In genomic region chr17:23661526-23661925, GRCm38 (mm10) we compare ENCODE assay signal across 8 mouse cellular contexts. TPM values are rescaled to one million over a fixed set of nuclear protein-coding genes. Genes with fewer than 3 reads are reported as not detected.
A peak's percentile ranks its signal among the peaks of the same experiment; 100 is the strongest.
DNase-seq lines count a peak whose midpoint lies in the region; ATAC-seq lines count a peak whose summit lies in the region.

No protein-coding gene starts in this region.

- H3K4me3 ChIP-seq in liver, embryonic 12.5 days = no peak overlapping the region
- H3K4me3 ChIP-seq in stomach, embryonic 16.5 days (replicated peaks; ENCODE audit: low read length) = no peak overlapping the region; the same call in 1 of the 2 replicates

- H3K36me3 ChIP-seq in liver, embryonic 12.5 days = peaks cover 2% of the 10 kb centered on the region
- no peaks in the 10 kb centered on the region; the same call in 1 of the 2 replicates for H3K36me3 ChIP-seq in stomach, embryonic 16.5 days (ENCODE audit: control insufficient read depth, insufficient read depth, low read length)

- DNase-seq in adrenal gland, postnatal 25 days = peak; percentile 17
- no peak for DNase-seq in adrenal gland, adult (ENCODE audit: inconsistent age in 2 of 2, low spot score in 1 of 2)
- peak; percentile 35 for DNase-seq in liver
- DNase-seq in kidney, postnatal 4 days = peak; percentile 59 to 66
- no peak for DNase-seq in layer of hippocampus, postnatal 10 days (ENCODE audit: low spot score in 2 of 2)

- H3K4me1 ChIP-seq in liver, embryonic 12.5 days = no peaks in the 10 kb centered on the region
- no peaks in the 10 kb centered on the region for H3K4me1 ChIP-seq in stomach, embryonic 16.5 days (ENCODE audit: control insufficient read depth, insufficient read depth, low read length)

- peaks cover 62% of the 10 kb centered on the region for H3K27me3 ChIP-seq in liver, embryonic 12.5 days (replicated peaks)
- H3K27me3 ChIP-seq in stomach, embryonic 16.5 days (ENCODE audit: control insufficient read depth, insufficient read depth, low read length) = peaks cover 16% of the 10 kb centered on the region; the same call in 1 of the 2 replicates

- no peak overlapping the region for H3K4me2 ChIP-seq in liver, embryonic 12.5 days
- H3K4me2 ChIP-seq in stomach, embryonic 16.5 days (ENCODE audit: low read depth, low read length) = peak overlapping the region; percentile 54

- 2% methylated on average over 9 of the region's 9 CpGs for WGBS in liver, embryonic 12.5 days (ENCODE audit: insufficient replicate concordance)
- WGBS in stomach, embryonic 16.5 days = 3% methylated on average over 9 of the region's 9 CpGs

- H3K9me3 ChIP-seq in liver, embryonic 12.5 days (replicated peaks) = no peaks in the 10 kb centered on the region
- H3K9me3 ChIP-seq in stomach, embryonic 16.5 days (replicated peaks; ENCODE audit: control insufficient read depth, low read length) = no peaks in the 10 kb centered on the region

- no peak for ATAC-seq in liver, embryonic 12.5 days
- ATAC-seq in stomach, embryonic 16.5 days (ENCODE audit: insufficient read depth, low FRiP score) = no peak
- no peak for ATAC-seq in activated CD4-positive, CD25-positive, alpha-beta regulatory T cell, adult 4 months

- H3K9ac ChIP-seq in liver, embryonic 12.5 days = no peak overlapping the region
- 0 out of 2 replicates have a peak overlapping the region, but pooled peaks have one; percentile 41 for H3K9ac ChIP-seq in stomach, embryonic 16.5 days (ENCODE audit: low read length)

- no peak overlapping the region for H3K27ac ChIP-seq in liver, embryonic 12.5 days
- no peak overlapping the region; the same call in 1 of the 2 replicates for H3K27ac ChIP-seq in stomach, embryonic 16.5 days (ENCODE audit: low read length)

RNA-seq across cellular contexts. Expression of gene Bicdl2, which starts 1.2 kb away (rescaled TPM):
- not detected in 2 replicates for total RNA-seq in adrenal gland, postnatal 25 days (2021)
- polyA plus RNA-seq in liver, embryonic 12.5 days (2016; fragmentation: Nextera tagmentation; extraction: Ambion mirVana) = not detected in 2 replicates
- polyA plus RNA-seq in stomach, embryonic 16.5 days (2015; fragmentation: Nextera tagmentation; extraction: Ambion mirVana) = 19.6 and 26.1 TPM in 2 replicates
- total RNA-seq in layer of hippocampus, postnatal 10 days (2021) = not detected
- under 1 TPM in 1 of 2 experiments, not detected in 1; 0.49 TPM for polyA plus RNA-seq in activated CD4-positive, CD25-positive, alpha-beta regulatory T cell, adult 4 months (2017; shearing (Covaris generic))

RNA-seq across cellular contexts. Expression of gene Hcfc1r1, which starts 11.9 kb away (rescaled TPM):
- total RNA-seq in adrenal gland, postnatal 25 days (2021) = 139 and 171 TPM in 2 replicates
- polyA plus RNA-seq in liver, embryonic 12.5 days (2016; fragmentation: Nextera tagmentation; extraction: Ambion mirVana) = 23.6 and 25.5 TPM in 2 replicates
- polyA plus RNA-seq in stomach, embryonic 16.5 days (2015; fragmentation: Nextera tagmentation; extraction: Ambion mirVana) = 93.1 and 112 TPM in 2 replicates
- total RNA-seq in layer of hippocampus, postnatal 10 days (2021) = 100 to 1,000 TPM; 137 to 148 TPM
- 10 to 100 TPM; 62.9 to 71.5 TPM for polyA plus RNA-seq in activated CD4-positive, CD25-positive, alpha-beta regulatory T cell, adult 4 months (2017; shearing (Covaris generic))

RNA-seq across cellular contexts. Expression of gene Thoc6, which starts 12.2 kb away (rescaled TPM):
- 31.2 and 31.8 TPM in 2 replicates for total RNA-seq in adrenal gland, postnatal 25 days (2021)
- 31.4 and 36.1 TPM in 2 replicates for polyA plus RNA-seq in liver, embryonic 12.5 days (2016; fragmentation: Nextera tagmentation; extraction: Ambion mirVana)
- polyA plus RNA-seq in stomach, embryonic 16.5 days (2015; fragmentation: Nextera tagmentation; extraction: Ambion mirVana) = 37.0 and 38.5 TPM in 2 replicates
- 10 to 100 TPM; 11.4 to 12.9 TPM for total RNA-seq in layer of hippocampus, postnatal 10 days (2021)
- 10 to 100 TPM; 35.6 to 37.7 TPM for polyA plus RNA-seq in activated CD4-positive, CD25-positive, alpha-beta regulatory T cell, adult 4 months (2017; shearing (Covaris generic))

RNA-seq across cellular contexts. Expression of gene Tnfrsf12a, which starts 15.7 kb away (rescaled TPM):
- total RNA-seq in adrenal gland, postnatal 25 days (2021) = 76.5 and 130 TPM in 2 replicates
- 7.1 and 7.8 TPM in 2 replicates for polyA plus RNA-seq in liver, embryonic 12.5 days (2016; fragmentation: Nextera tagmentation; extraction: Ambion mirVana)
- 24.1 and 26.6 TPM in 2 replicates for polyA plus RNA-seq in stomach, embryonic 16.5 days (2015; fragmentation: Nextera tagmentation; extraction: Ambion mirVana)
- total RNA-seq in layer of hippocampus, postnatal 10 days (2021) = 1 to 10 TPM; 6.8 to 7.2 TPM
- polyA plus RNA-seq in activated CD4-positive, CD25-positive, alpha-beta regulatory T cell, adult 4 months (2017; shearing (Covaris generic)) = 1 to 10 TPM; 5.6 to 6.5 TPM

RNA-seq across cellular contexts. Expression of gene Mmp25, which starts 16.4 kb away (rescaled TPM):
- 0.18 TPM in 1 of 2 replicates, not detected in the other for total RNA-seq in adrenal gland, postnatal 25 days (2021)
- polyA plus RNA-seq in liver, embryonic 12.5 days (2016; fragmentation: Nextera tagmentation; extraction: Ambion mirVana) = 0.20 and 0.28 TPM in 2 replicates
- polyA plus RNA-seq in stomach, embryonic 16.5 days (2015; fragmentation: Nextera tagmentation; extraction: Ambion mirVana) = 0.74 and 0.79 TPM in 2 replicates
- 1 to 10 TPM; 1.2 to 1.6 TPM for total RNA-seq in layer of hippocampus, postnatal 10 days (2021)
- 1 to 10 TPM; 1.0 to 2.0 TPM for polyA plus RNA-seq in activated CD4-positive, CD25-positive, alpha-beta regulatory T cell, adult 4 months (2017; shearing (Covaris generic))

Comparison
In these comparisons a context has a peak if more than half of its experiments do, and no peak if none do; other contexts are left out.
1. DNase-seq: peak in adrenal gland, postnatal 25 days (single experiment), liver (single experiment) and kidney, postnatal 4 days (2 of 2); none in adrenal gland, adult (0 of 2) and layer of hippocampus, postnatal 10 days (0 of 2).
2. RNA of gene Bicdl2, which starts 1.2 kb away (polyA plus RNA-seq): 19.6 to 26.1 TPM in stomach, embryonic 16.5 days; 0.49 TPM in activated CD4-positive, CD25-positive, alpha-beta regulatory T cell, adult 4 months and not detected in liver, embryonic 12.5 days; every median in the first group is over 10 times any median in the second.